Mouse (Mus musculus) hematopoietic multipotent progenitor cell, adult 10-12 weeks (in vitro differentiated cells): ENCODE data around the gene 2210016F16Rik. TPM values are rescaled to one million over a fixed set of nuclear protein-coding genes. Genes with fewer than 3 reads are reported as not detected.

Experiments
- polyA plus RNA-seq: library from polyadenylated mRNA; stranded (reverse); fragments of >175 nt; gene quantifications from 2 replicates; pipeline ENCODE4 v1.2.3, GENCODE M21; 2012; ENCODE audit warnings: low replicate concordance

Gene 2210016F16Rik
- 14.5 and 27.5 TPM in 2 replicates for polyA plus RNA-seq

DNA sequence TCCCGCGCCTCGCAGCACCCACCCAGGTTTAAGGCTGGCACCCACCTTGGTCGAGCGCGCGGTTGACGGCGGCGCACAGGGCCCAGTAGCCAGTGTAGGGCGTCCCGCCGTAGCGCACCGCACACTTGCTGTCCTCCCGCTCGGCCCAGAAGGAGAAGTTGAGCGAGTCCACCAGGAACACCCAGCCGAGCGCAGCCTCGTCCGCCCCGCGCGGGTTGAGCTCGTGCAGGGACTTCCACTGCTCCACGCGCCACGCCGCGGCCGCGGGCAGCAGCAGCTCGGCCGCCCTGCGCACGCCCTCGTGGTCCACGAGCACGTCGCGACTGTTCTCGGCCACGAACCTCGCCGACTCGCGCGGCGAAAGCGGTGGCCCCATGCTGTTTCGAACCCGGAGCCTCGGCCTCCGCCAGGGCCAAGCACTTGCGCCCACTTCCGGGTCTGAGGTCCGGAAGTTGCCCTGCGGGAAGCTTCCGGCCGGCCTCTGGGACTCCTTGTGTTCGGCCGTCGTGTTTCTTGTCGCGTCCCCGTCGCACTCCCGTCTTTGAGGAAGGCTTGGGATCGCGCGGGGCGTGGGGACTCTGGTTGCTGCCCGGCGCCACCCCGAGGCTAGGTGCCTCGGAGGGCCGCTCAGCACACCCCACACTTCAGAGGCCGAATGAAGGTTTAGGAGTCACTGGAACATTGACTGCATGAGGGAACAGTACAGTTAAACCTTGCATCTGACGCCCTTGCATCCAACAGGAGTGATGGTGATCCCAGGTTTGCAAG is at the start of gene 2210016F16Rik:
Gene 2210016F16Rik, minus strand, starts transcription at position 447 of the 768 bp plus-strand sequence.

DNA sequence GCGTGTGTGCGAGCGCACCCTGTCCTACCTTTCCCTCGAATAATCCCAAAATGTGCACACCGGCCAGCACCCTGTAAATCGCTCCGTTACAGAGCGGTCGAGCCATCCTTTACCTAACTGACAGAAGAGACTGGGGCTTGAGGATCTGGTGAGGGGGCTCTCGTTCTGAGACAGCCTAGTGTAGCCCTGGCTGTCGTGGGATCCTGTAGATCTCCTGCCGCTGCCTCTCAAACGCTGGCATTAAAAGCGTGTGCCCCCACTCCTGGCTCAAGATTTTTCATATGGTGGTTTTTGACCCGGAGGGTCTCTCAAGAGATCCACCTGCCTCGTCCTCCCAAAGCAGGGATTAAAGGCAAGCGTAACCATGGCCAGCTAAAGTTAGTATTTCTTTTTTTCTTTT is 18.2 kb upstream of the 2210016F16Rik start, which contains the start of gene Hnrnpk:
Gene Hnrnpk, minus strand, starts transcription at position 101 of the 400 bp plus-strand sequence.

DNA sequence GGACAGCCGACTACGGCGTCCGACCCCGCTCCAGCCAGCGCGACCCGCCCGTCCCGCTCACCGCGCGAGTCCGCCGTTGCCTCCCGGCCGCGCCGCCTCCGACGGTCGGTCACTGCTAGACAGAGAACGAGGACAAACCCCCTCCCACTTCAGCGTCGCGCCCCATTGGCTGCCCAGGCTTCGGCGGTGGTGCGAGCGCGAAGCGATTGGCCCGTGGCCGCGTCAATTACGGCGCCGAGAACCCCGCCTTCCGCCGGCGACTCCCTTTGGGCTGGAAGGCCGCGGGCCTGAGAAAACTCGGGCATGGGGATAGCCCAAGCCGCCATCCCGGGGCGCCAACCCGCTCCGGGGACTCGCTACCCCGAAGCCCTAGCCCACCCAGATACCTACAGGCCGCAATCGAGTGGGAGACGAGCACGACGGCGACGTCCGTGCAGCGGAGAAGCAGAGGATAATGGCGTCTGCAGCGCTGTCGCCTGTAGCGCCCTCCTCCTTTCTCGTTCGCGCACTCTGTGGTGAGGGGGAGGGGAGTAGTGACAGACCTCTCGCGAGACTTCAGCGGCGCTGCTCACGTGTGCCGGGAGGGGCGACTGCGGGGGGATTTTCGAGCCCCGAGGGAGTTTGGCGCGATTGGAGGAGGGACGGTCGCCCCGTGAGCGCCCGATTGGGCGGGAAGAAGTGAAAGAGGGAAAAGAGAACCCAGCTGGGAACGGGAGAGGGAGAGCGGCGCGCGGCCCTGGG is 17.1 kb upstream of the 2210016F16Rik start, which contains the start of gene Rmi1:
Gene Rmi1, plus strand, starts transcription at position 246 of the 741 bp plus-strand sequence.

GRCm38 (mm10) chr13:58358629-58359303 is 26.3 kb downstream of the 2210016F16Rik start, which contains the start of gene Kif27:
Gene Kif27 (minus strand): TSS chr13:58359122.

Other genes starting within 250 kb of the 2210016F16Rik start
- gene Idnk, start 227.6 kb downstream of the 2210016F16Rik start, polyA plus RNA-seq, result 25.0 and 31.6 TPM in 2 replicates
- 60.1 and 67.2 TPM in 2 replicates for gene Ubqln1, start 169.6 kb downstream of the 2210016F16Rik start, polyA plus RNA-seq
- gene Gkap1, start 109.5 kb downstream of the 2210016F16Rik start, polyA plus RNA-seq, result 2.3 and 3.6 TPM in 2 replicates
- gene Kif27, start 26.1 kb downstream of the 2210016F16Rik start, polyA plus RNA-seq, result not detected in 2 replicates
- 26.4 and 67.0 TPM in 2 replicates for gene Rmi1, start 17.0 kb upstream of the 2210016F16Rik start, polyA plus RNA-seq
- 571 and 581 TPM in 2 replicates for gene Hnrnpk, start 18.1 kb upstream of the 2210016F16Rik start, polyA plus RNA-seq
- gene Slc28a3, start 225.7 kb upstream of the 2210016F16Rik start, polyA plus RNA-seq, result not detected in 2 replicates